Mouse (Mus musculus): ENCODE data around the gene Pm20d2. TPM values are rescaled to one million over a fixed set of nuclear protein-coding genes. Genes with fewer than 3 reads are reported as not detected.

Gene Pm20d2
- polyA plus RNA-seq, 1 experiment from 2014 or later, result 1.9 TPM

GRCm38 (mm10) chr4:33132221-33132620, 57.3 kb downstream of the Pm20d2 start, which contains the start of gene Gabrr1:
TSS of gene Gabrr1 (plus strand) at chr4:33132521.
- H3K4me2 ChIP-seq (ENCODE audit: low read length), result no peak within 1 kb of the TSS
- no peaks in the 10 kb centered on the region for H3K4me1 ChIP-seq (ENCODE audit: control insufficient read depth, insufficient read depth, low read length)

DNA sequence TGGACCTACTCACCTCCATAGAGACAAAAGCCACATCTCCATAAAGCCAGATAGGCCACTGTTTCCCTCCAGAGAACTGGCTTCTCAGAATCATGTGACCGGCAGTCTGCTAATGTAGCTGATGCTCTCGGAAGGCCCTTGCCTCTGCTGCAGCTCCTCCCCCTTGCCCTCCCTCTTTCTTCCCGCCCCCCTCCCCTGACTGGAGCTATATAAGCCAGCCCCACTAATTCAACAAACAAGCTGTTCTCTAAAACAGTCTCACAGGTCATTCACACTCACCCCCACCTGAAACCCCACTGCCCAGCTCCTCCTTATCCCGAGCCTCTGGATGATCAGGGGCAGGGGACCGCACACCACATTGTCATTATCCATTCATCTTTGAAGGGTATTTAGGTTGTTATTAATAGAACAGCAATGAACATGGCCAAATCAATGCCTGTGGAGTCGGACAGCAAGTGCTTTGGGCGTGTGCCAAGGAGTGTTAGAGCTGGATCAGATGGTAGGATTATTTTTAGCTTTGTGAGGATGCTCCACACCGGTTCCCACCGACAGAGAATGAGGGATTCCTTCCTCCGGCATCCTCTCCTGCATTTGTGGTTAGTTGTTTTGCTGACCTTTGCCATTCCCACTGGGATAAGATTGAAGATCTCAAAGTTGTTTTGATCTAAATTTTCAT, 64.0 kb downstream of the Pm20d2 start:
- WGBS, result 58% methylated on average over 10 of the region's 10 CpGs
- H3K4me1 ChIP-seq (ENCODE audit: control insufficient read depth, insufficient read depth, low read length), result no peaks in the 10 kb centered on the region
- ATAC-seq, result no peak
- H3K4me3 ChIP-seq (ENCODE audit: low read depth, low read length), result no peak overlapping the region
- H3K4me2 ChIP-seq (ENCODE audit: low read length), result no peak overlapping the region
- H3K9me3 ChIP-seq (replicated peaks; ENCODE audit: control insufficient read depth, low read length, poor library complexity, severe bottlenecking), result no peaks in the 10 kb centered on the region
- H3K27ac ChIP-seq (ENCODE audit: low read length), result no peak overlapping the region
- H3K36me3 ChIP-seq (ENCODE audit: control insufficient read depth, insufficient read depth, low read length), result no peaks in the 10 kb centered on the region
- H3K9ac ChIP-seq (ENCODE audit: low read depth, low read length), result no peak overlapping the region
- H3K27me3 ChIP-seq (ENCODE audit: control insufficient read depth, insufficient read depth, low read depth, low read length), result no peaks in the 10 kb centered on the region

More at GRCm38 (mm10) chr4:33132221-33132620, 57.3 kb downstream of the Pm20d2 start, which contains the start of gene Gabrr1:
- no peak within 1 kb of the TSS for H3K9ac ChIP-seq (ENCODE audit: low read depth, low read length)
- no peaks in the 10 kb centered on the region for H3K9me3 ChIP-seq (replicated peaks; ENCODE audit: control insufficient read depth, low read length, poor library complexity, severe bottlenecking)
- ATAC-seq, result no peak
- no peak within 1 kb of the TSS for H3K4me3 ChIP-seq (ENCODE audit: low read depth, low read length)
- H3K36me3 ChIP-seq (ENCODE audit: control insufficient read depth, insufficient read depth, low read length), result no peaks in the 10 kb centered on the region
- 63% methylated on average over 11 of the region's 11 CpGs for WGBS
- no peaks in the 10 kb centered on the region for H3K27me3 ChIP-seq (ENCODE audit: control insufficient read depth, insufficient read depth, low read depth, low read length)
- H3K27ac ChIP-seq (ENCODE audit: low read length), result no peak within 1 kb of the TSS

GRCm38 (mm10) chr4:33124493-33124892, 65.0 kb downstream of the Pm20d2 start:
- Histone ChIP-seq H3K4me1 (ENCODE audit: control insufficient read depth, insufficient read depth, low read length) (no peaks in the 10 kb centered on the region), H3K4me2 (ENCODE audit: low read length) (no peak overlapping the region), H3K9ac (ENCODE audit: low read depth, low read length) (no peak overlapping the region), H3K9me3 (replicated peaks; ENCODE audit: control insufficient read depth, low read length, poor library complexity, severe bottlenecking) (no peaks in the 10 kb centered on the region), H3K4me3 (ENCODE audit: low read depth, low read length) (no peak overlapping the region), H3K27ac (ENCODE audit: low read length) (no peak overlapping the region), H3K36me3 (ENCODE audit: control insufficient read depth, insufficient read depth, low read length) (no peaks in the 10 kb centered on the region), H3K27me3 (ENCODE audit: control insufficient read depth, insufficient read depth, low read depth, low read length) (no peaks in the 10 kb centered on the region)
- ATAC-seq, result no peak
- WGBS, result 83% methylated on average over 6 of the region's 6 CpGs

Other genes starting within 250 kb of the Pm20d2 start
- gene Ankrd6, start 238.9 kb downstream of the Pm20d2 start, polyA plus RNA-seq (2015; fragmentation: Nextera tagmentation; extraction: Ambion mirVana), result 35.7 and 37.9 TPM in 2 replicates
- gene Rragd, start 206.7 kb downstream of the Pm20d2 start, polyA plus RNA-seq (2015; fragmentation: Nextera tagmentation; extraction: Ambion mirVana), result 38.3 and 39.4 TPM in 2 replicates
- 63.2 and 66.4 TPM in 2 replicates for gene Ube2j1, start 158.3 kb downstream of the Pm20d2 start, polyA plus RNA-seq (2015; fragmentation: Nextera tagmentation; extraction: Ambion mirVana)
- 0.34 and 0.80 TPM in 2 replicates for gene Gabrr2, start 126.7 kb downstream of the Pm20d2 start, polyA plus RNA-seq (2015; fragmentation: Nextera tagmentation; extraction: Ambion mirVana)
- 0.67 and 0.82 TPM in 2 replicates for gene Gabrr1, start 57.2 kb downstream of the Pm20d2 start, polyA plus RNA-seq (2015; fragmentation: Nextera tagmentation; extraction: Ambion mirVana)
- gene Srsf12, start 19.3 kb upstream of the Pm20d2 start, polyA plus RNA-seq (2015; fragmentation: Nextera tagmentation; extraction: Ambion mirVana), result 73.3 and 82.4 TPM in 2 replicates
- gene Pnrc1, start 100.4 kb upstream of the Pm20d2 start, polyA plus RNA-seq (2015; fragmentation: Nextera tagmentation; extraction: Ambion mirVana), result 48.7 and 53.2 TPM in 2 replicates
- gene Rngtt, start 120.6 kb upstream of the Pm20d2 start, polyA plus RNA-seq (2015; fragmentation: Nextera tagmentation; extraction: Ambion mirVana), result 22.9 and 27.8 TPM in 2 replicates

Measured in midbrain, embryonic 16.5 days (tissue).